Mouse (Mus musculus): ENCODE results near the gene Olfr976.
"Not testable (repeated sequence)": the region's sequence is repeated elsewhere in the genome, so short reads cannot be mapped to it uniquely, and the experiment has no call there.

Olfr976 gene

GRCm38 (mm10) chr9:39961033-39961432, at the start of gene Olfr976:
Olfr976 (minus strand) TSS chr9:39961133.
- H3K27me3 ChIP-seq (ENCODE audit: insufficient read depth, low read length); H3K4me3 ChIP-seq (replicated peaks; ENCODE audit: low read length); H3K9me3 ChIP-seq (ENCODE audit: low read length); H3K36me3 ChIP-seq (ENCODE audit: insufficient read depth, low read length); H3K4me1 ChIP-seq (replicated peaks; ENCODE audit: low read depth, low read length): not testable (repeated sequence)

GRCm38 (mm10) chr9:40009482-40009881, 48.5 kb upstream of the Olfr976 start, which contains the start of gene Olfr980:
Olfr980 (minus strand) TSS chr9:40009582.
- peaks cover 7% of the 10 kb centered on the region for H3K9me3 ChIP-seq (ENCODE audit: low read length)
- H3K27me3 ChIP-seq (ENCODE audit: insufficient read depth, low read length), result no peaks in the 10 kb centered on the region
- no peak for TF ChIP-seq POU5F1 (IDR thresholded peaks at IDR 0.05; ENCODE audit: borderline replicate concordance, low read length)
- no peak for TF ChIP-seq CTCF (conservative IDR thresholded peaks at IDR 0.05; ENCODE audit: low read length)
- no peak for TF ChIP-seq NANOG (IDR thresholded peaks at IDR 0.05; ENCODE audit: borderline replicate concordance, low read length)
- H3K4me3 ChIP-seq (replicated peaks; ENCODE audit: low read length), result no peak within 1 kb of the TSS
- H3K4me1 ChIP-seq (replicated peaks; ENCODE audit: low read depth, low read length), result no peaks in the 10 kb centered on the region
- no peaks in the 10 kb centered on the region for H3K36me3 ChIP-seq (ENCODE audit: insufficient read depth, low read length)

- Histone ChIP-seq H3K36me3 (ENCODE audit: insufficient read depth, low read length) (no peaks in the 10 kb centered on the region), H3K9me3 (ENCODE audit: low read length) (no peaks in the 10 kb centered on the region), H3K27me3 (ENCODE audit: insufficient read depth, low read length) (no peaks in the 10 kb centered on the region), H3K4me3 (replicated peaks; ENCODE audit: low read length) (no peak within 1 kb of the TSS), H3K4me1 (replicated peaks; ENCODE audit: low read depth, low read length) (no peaks in the 10 kb centered on the region)
- TF ChIP-seq NANOG (IDR thresholded peaks at IDR 0.05; ENCODE audit: borderline replicate concordance, low read length), result no peak
- no peak for TF ChIP-seq POU5F1 (IDR thresholded peaks at IDR 0.05; ENCODE audit: borderline replicate concordance, low read length)
- no peak for TF ChIP-seq CTCF (conservative IDR thresholded peaks at IDR 0.05; ENCODE audit: low read length)
Measured at GRCm38 (mm10) chr9:40003365-40003764, 42.4 kb upstream of the Olfr976 start, which contains the start of gene Olfr979. Olfr979 (minus strand) TSS chr9:40003465.

- TF ChIP-seq NANOG (IDR thresholded peaks at IDR 0.05; ENCODE audit: borderline replicate concordance, low read length), result no peak
- TF ChIP-seq POU5F1 (IDR thresholded peaks at IDR 0.05; ENCODE audit: borderline replicate concordance, low read length), result no peak
- no peak within 1 kb of the TSS for H3K4me3 ChIP-seq (replicated peaks; ENCODE audit: low read length)
- no peaks in the 10 kb centered on the region for H3K4me1 ChIP-seq (replicated peaks; ENCODE audit: low read depth, low read length)
- no peaks in the 10 kb centered on the region for H3K9me3 ChIP-seq (ENCODE audit: low read length)
- no peaks in the 10 kb centered on the region for H3K27me3 ChIP-seq (ENCODE audit: insufficient read depth, low read length)
- H3K36me3 ChIP-seq (ENCODE audit: insufficient read depth, low read length), result no peaks in the 10 kb centered on the region
Measured at GRCm38 (mm10) chr9:39991813-39992212, 30.9 kb upstream of the Olfr976 start, which contains the start of gene Olfr978. Olfr978 (plus strand) TSS chr9:39992113.

- not testable (repeated sequence) for H3K27me3 ChIP-seq (ENCODE audit: insufficient read depth, low read length); H3K4me1 ChIP-seq (replicated peaks; ENCODE audit: low read depth, low read length); H3K9me3 ChIP-seq (ENCODE audit: low read length); H3K36me3 ChIP-seq (ENCODE audit: insufficient read depth, low read length); H3K4me3 ChIP-seq (replicated peaks; ENCODE audit: low read length)
- TF ChIP-seq NANOG (IDR thresholded peaks at IDR 0.05; ENCODE audit: borderline replicate concordance, low read length), result peak; percentile 51; the same call in 1 of the 2 replicates
Measured at GRCm38 (mm10) chr9:39976581-39977145, 15.7 kb upstream of the Olfr976 start.

- Histone ChIP-seq H3K9me3 (ENCODE audit: low read length) (0 out of 2 replicates have a peak, but pooled peaks cover 7% of the 10 kb centered on the region), H3K36me3 (ENCODE audit: insufficient read depth, low read length) (no peaks in the 10 kb centered on the region), H3K27me3 (ENCODE audit: insufficient read depth, low read length) (no peaks in the 10 kb centered on the region), H3K4me1 (replicated peaks; ENCODE audit: low read depth, low read length) (no peaks in the 10 kb centered on the region), H3K4me3 (replicated peaks; ENCODE audit: low read length) (no peak within 1 kb of the TSS)
- TF ChIP-seq NANOG (IDR thresholded peaks at IDR 0.05; ENCODE audit: borderline replicate concordance, low read length), result no peak
Measured at GRCm38 (mm10) chr9:39951946-39952345, 9.0 kb downstream of the Olfr976 start, which contains the start of gene Olfr975. Olfr975 (minus strand) TSS chr9:39952046.

- no peak within 1 kb of the TSS for H3K4me3 ChIP-seq (replicated peaks; ENCODE audit: low read length)
- no peaks in the 10 kb centered on the region for H3K27me3 ChIP-seq (ENCODE audit: insufficient read depth, low read length)
- H3K4me1 ChIP-seq (replicated peaks; ENCODE audit: low read depth, low read length), result no peaks in the 10 kb centered on the region
- H3K36me3 ChIP-seq (ENCODE audit: insufficient read depth, low read length), result no peaks in the 10 kb centered on the region
- no peaks in the 10 kb centered on the region for H3K9me3 ChIP-seq (ENCODE audit: low read length)
- TF ChIP-seq POU5F1 (IDR thresholded peaks at IDR 0.05; ENCODE audit: borderline replicate concordance, low read length) (no peak), NANOG (IDR thresholded peaks at IDR 0.05; ENCODE audit: borderline replicate concordance, low read length) (no peak), CTCF (conservative IDR thresholded peaks at IDR 0.05; ENCODE audit: low read length) (no peak)
Measured at GRCm38 (mm10) chr9:39937201-39937600, 23.7 kb downstream of the Olfr976 start, which contains the start of gene Olfr974. Olfr974 (plus strand) TSS chr9:39937501.

- H3K4me1 ChIP-seq (replicated peaks; ENCODE audit: low read depth, low read length); H3K4me3 ChIP-seq (replicated peaks; ENCODE audit: low read length); H3K36me3 ChIP-seq (ENCODE audit: insufficient read depth, low read length); H3K9me3 ChIP-seq (ENCODE audit: low read length); H3K27me3 ChIP-seq (ENCODE audit: insufficient read depth, low read length): not testable (repeated sequence)
Measured at GRCm38 (mm10) chr9:39928837-39929236, 32.1 kb downstream of the Olfr976 start.

GRCm38 (mm10) chr9:39927975-39928836, 32.7 kb downstream of the Olfr976 start:
- not testable (repeated sequence) for H3K4me3 ChIP-seq (replicated peaks; ENCODE audit: low read length); H3K9me3 ChIP-seq (ENCODE audit: low read length); H3K4me1 ChIP-seq (replicated peaks; ENCODE audit: low read depth, low read length); H3K36me3 ChIP-seq (ENCODE audit: insufficient read depth, low read length); H3K27me3 ChIP-seq (ENCODE audit: insufficient read depth, low read length)

Data from E14TG2a.4 (cell line).